Mouse (Mus musculus) kidney, embryonic 14.5 days (tissue): Measurements from ENCODE around the gene Stub1. TPM values are rescaled to one million over a fixed set of nuclear protein-coding genes. Genes with fewer than 3 reads are reported as not detected.

Source experiments
- ATAC-seq: fragments of 200-750 bp; cut with Nextera tagmentation; 2 replicates; pipeline ENCODE4 v1.8.0; 2017; ENCODE audit warnings: moderate number of reproducible peaks, mild to moderate bottlenecking, moderate TSS enrichment, moderate library complexity; ENCODE audit not compliant: low FRiP score, low TSS enrichment
- H3K27ac ChIP-seq: fragments of 300-500 bp; sonication (generic); 2 replicates; pipeline ENCODE4 v1.5.1; 2014; ENCODE audit warnings: low read depth, mild to moderate bottlenecking, low read length, moderate library complexity, mixed read lengths
- H3K27me3 ChIP-seq: fragments of 300-500 bp; sonication (generic); 2 replicates; pipeline ENCODE4 v1.6.1; 2014; ENCODE audit warnings: mild to moderate bottlenecking, low read length; ENCODE audit not compliant: control insufficient read depth, insufficient read depth
- H3K36me3 ChIP-seq: fragments of 300-500 bp; sonication (generic); 2 replicates; pipeline ENCODE4 v1.6.1; 2014; ENCODE audit warnings: low read length, mixed read lengths; ENCODE audit not compliant: control insufficient read depth, insufficient read depth
- H3K4me1 ChIP-seq: fragments of 300-500 bp; sonication (generic); 2 replicates; pipeline ENCODE4 v1.6.1; 2014; ENCODE audit warnings: low read length, mixed read lengths; ENCODE audit not compliant: control insufficient read depth, insufficient read depth
- H3K4me2 ChIP-seq: fragments of 300-500 bp; sonication (generic); replicated peaks from 2 replicates; pipeline ENCODE4 v1.6.1; 2014; ENCODE audit warnings: low read depth, mild to moderate bottlenecking, low read length
- H3K4me3 ChIP-seq: fragments of 300-500 bp; sonication (generic); 2 replicates; pipeline ENCODE4 v1.5.1; 2014; ENCODE audit warnings: mild to moderate bottlenecking, low read length
- H3K9ac ChIP-seq: fragments of 300-500 bp; sonication (generic); 2 replicates; pipeline ENCODE4 v1.6.1; 2014; ENCODE audit warnings: low read depth, mild to moderate bottlenecking, low read length, moderate library complexity
- H3K9me3 ChIP-seq: fragments of 300-500 bp; sonication (generic); 2 replicates; pipeline ENCODE4 v1.6.1; 2016; ENCODE audit warnings: low read length; ENCODE audit not compliant: control insufficient read depth
- WGBS: fragments of 180-500 bp; shearing (Covaris S2); extraction: QIAGEN DNeasy Blood & Tissue Kit; methylation state at CpG from one replicate; pipeline ENCODE4 v1.1.7; 2014; 5-methylcytosine and 5-hydroxymethylcytosine counted together
- polyA plus RNA-seq: library from polyadenylated mRNA; unstranded; fragments of >200 nt; fragmentation: Nextera tagmentation; extraction: Ambion mirVana; gene quantifications from 2 replicates; pipeline ENCODE4 v1.2.1, GENCODE M21; 2014

Stub1 gene
- polyA plus RNA-seq, 1 experiment from 2014 or later, result 350 TPM

DNA sequence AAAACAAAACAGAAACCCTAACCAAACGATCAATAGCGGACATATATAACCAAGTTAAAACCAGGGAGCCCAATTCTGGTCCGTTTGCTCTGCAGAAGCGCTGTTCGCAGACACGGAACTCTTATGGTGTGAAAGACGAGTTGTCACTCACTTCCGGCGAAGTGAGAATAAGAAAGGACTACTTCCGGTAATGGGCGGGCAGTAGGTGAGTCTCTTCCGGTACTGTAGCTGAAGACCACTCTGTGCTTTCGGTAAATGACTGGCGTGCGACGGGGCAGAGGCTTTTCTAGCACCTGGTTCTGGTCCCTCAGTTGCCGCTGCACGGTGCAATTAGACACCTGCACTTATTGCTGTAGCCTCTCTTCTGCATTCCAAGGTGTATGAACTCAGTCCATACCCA is 9.8 kb downstream of the Stub1 start, which contains the start of gene Wdr24:
Wdr24 (plus strand) TSS at position 176 of the 400 bp plus-strand sequence.
- Histone ChIP-seq H3K4me1 (peaks cover 20% of the 10 kb centered on the region), H3K4me2 (peak within 1 kb of the TSS; percentile 98), H3K36me3 (peaks cover 27% of the 10 kb centered on the region), H3K9ac (peak within 1 kb of the TSS; percentile 76), H3K27ac (no peak within 1 kb of the TSS), H3K27me3 (peaks cover 21% of the 10 kb centered on the region), H3K4me3 (peak within 1 kb of the TSS; percentile 79), H3K9me3 (no peaks in the 10 kb centered on the region)
- under 1% methylated on average over 18 of the region's 18 CpGs for WGBS
- ATAC-seq, result peak; percentile 44; the same call in 1 of the 2 replicates

DNA sequence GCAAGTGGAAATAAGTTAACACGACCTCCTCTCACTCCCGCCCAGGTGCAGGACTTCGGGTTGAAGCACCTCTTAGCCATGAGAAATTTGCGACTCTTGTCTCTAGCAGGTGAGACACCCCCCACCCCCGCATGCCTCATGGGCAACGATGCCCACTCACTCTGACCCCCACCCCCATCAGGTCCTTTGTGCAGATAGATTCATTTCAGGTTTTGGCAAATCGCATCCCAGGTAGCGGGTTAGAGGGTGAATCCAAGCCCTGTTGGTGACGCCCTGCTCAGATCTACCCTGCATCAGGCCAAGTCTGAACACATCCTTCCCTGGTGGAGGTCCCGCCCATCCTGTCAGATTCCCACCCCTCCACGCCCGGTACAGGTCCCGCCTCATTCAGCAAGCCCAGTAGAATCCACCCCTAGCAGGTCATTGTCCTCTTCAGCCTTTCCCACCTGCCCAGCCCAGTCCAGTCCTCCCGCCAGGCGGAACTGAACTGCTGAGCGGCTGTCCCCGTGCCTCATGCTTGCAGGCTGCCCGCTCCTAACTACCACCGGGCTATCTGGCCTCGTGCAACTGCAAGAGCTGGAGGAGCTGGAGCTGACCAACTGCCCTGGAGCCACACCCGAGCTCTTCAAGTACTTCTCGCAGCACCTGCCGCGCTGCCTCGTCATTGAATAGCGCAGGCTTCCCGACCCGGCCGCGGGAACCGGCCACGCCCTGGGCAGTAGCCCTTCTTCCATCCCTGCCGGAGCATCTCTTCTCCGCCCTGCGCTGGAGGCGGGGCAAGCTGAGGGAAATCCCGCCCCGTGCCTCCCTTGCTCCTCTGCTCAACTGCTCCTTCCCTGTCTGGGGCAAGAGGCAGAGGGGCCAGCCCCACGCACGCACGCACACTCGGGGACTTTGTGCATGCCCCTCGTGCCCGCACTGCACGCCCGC is 14.1 kb downstream of the Stub1 start:
- no peaks in the 10 kb centered on the region for H3K36me3 ChIP-seq
- ATAC-seq, result no peak
- H3K27me3 ChIP-seq, result peaks cover 34% of the 10 kb centered on the region
- no peak overlapping the region for H3K27ac ChIP-seq
- H3K4me3 ChIP-seq, result peak overlapping the region; percentile 9; the same call in 1 of the 2 replicates
- 6% methylated on average over 46 of the region's 46 CpGs for WGBS
- H3K9ac ChIP-seq, result no peak overlapping the region
- no peaks in the 10 kb centered on the region for H3K9me3 ChIP-seq
- peak overlapping the region; percentile 32 for H3K4me2 ChIP-seq
- H3K4me1 ChIP-seq, result peaks cover 4% of the 10 kb centered on the region

DNA sequence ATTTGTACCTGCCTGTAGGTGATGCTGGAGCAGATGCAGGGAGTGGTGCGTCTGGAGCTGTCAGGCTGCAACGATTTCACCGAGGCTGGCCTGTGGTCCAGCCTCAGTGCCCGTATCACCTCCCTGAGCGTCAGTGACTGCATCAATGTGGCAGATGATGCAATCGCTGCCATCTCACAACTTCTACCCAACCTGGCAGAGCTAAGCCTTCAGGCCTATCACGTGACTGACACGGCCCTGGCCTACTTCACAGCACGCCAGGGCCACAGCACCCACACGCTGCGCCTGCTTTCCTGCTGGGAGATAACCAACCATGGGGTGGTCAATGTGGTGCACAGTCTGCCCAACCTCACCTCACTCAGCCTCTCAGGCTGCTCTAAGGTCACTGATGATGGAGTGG is 15.5 kb downstream of the Stub1 start:
- H3K4me3 ChIP-seq, result no peak overlapping the region
- no peak overlapping the region for H3K9ac ChIP-seq
- no peak for ATAC-seq
- H3K4me2 ChIP-seq, result no peak overlapping the region
- no peaks in the 10 kb centered on the region for H3K9me3 ChIP-seq
- WGBS, result 83% methylated on average over 11 of the region's 11 CpGs
- no peaks in the 10 kb centered on the region for H3K36me3 ChIP-seq
- H3K27ac ChIP-seq, result no peak overlapping the region
- peaks cover 34% of the 10 kb centered on the region for H3K27me3 ChIP-seq
- H3K4me1 ChIP-seq, result 0 out of 2 replicates have a peak, but pooled peaks cover 3% of the 10 kb centered on the region

DNA sequence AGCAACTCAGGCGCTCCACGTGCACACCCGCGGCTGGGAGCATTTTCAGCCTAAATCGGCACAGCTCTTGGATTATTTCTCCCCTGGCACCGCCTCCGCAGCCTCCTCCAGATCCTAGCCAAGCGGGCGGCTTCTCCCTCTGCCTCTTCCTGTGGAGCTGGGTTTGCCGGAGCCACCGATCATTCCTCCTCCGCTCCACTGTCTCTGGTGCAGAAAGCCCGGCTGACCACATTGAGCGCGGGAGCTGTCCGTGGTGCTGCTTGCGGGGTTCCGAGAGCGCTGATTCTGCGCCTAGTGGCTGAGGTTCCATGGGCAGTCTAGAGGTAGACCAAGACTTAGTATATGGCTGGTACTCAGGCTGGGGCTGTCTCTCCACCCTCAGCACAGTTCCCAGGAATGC is 19.7 kb downstream of the Stub1 start:
- Histone ChIP-seq H3K4me3 (no peak overlapping the region), H3K4me1 (peaks cover 12% of the 10 kb centered on the region), H3K4me2 (no peak overlapping the region; the same call in 1 of the 2 replicates), H3K36me3 (no peaks in the 10 kb centered on the region), H3K27me3 (peaks cover 34% of the 10 kb centered on the region), H3K9ac (no peak overlapping the region), H3K9me3 (no peaks in the 10 kb centered on the region), H3K27ac (no peak overlapping the region)
- 1% methylated on average over 20 of the region's 20 CpGs for WGBS
- peak; percentile 41; the same call in 1 of the 2 replicates for ATAC-seq

DNA sequence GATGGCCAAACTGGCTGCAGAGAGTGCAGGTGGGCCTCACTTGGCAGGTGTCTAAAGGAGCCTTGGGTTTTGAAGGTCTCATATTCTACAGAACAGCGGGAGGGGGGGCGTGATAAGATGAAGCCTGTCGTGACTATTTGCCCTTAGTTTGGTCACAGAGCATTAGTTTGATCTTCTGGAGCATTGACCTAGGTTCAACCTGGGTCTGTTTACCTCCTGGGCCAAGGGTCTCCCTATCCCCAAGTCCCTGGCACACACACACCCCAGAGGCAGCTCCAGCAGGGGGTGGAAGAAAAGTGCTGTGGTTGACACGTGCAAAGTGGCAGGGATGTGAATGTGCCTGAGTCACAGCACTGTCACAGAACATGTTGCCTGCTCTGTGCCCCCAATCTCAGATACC is 22.3 kb downstream of the Stub1 start:
- Histone ChIP-seq H3K27me3 (peaks cover 27% of the 10 kb centered on the region), H3K9me3 (no peaks in the 10 kb centered on the region), H3K36me3 (no peaks in the 10 kb centered on the region), H3K27ac (no peak overlapping the region), H3K4me1 (peaks cover 12% of the 10 kb centered on the region), H3K4me3 (no peak overlapping the region), H3K9ac (no peak overlapping the region), H3K4me2 (no peak overlapping the region)
- 71% methylated on average over 4 of the region's 4 CpGs for WGBS
- ATAC-seq, result no peak

DNA sequence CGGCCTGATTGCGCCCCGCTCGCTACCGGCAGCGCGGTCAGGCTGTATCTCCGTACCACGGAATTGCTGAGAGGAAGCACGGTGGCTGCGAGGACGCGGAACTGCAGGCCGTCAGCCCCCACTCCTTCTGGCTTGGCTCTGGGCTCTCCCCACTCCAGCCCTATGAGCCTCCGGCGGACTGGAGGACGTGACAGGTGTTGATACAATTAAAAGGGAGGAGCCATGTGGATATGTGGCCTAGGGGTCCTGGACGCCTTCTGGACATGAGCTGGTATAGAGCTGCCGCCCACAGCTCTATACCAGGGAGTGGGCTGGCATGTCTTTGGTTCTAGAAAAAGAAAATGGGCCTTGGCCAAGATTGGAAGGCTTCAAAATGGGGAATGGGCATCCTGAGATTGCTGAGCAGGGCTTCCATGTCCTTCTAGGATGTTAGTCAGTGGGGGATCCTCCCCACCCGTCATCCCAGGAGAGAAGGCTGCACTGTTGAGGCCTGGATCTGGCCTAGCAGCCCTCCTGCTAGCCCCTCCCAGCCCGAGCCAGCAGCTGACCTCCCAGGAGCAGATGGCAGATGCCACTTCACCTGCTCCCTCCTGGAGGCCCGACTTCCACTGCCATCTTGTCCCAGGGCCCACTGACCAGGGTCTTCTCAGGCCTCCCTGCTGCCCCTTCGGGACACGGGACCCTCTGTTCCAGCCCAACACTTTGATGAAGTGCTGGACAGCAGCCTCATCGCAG is 23.4 kb downstream of the Stub1 start:
- H3K4me2 ChIP-seq, result peak overlapping the region; percentile 99
- peak overlapping the region; percentile 68 for H3K4me3 ChIP-seq
- peak; percentile 41; the same call in 1 of the 2 replicates for ATAC-seq
- WGBS, result 7% methylated on average over 25 of the region's 25 CpGs
- peaks cover 12% of the 10 kb centered on the region for H3K4me1 ChIP-seq
- H3K9ac ChIP-seq, result peak overlapping the region; percentile 63
- H3K36me3 ChIP-seq, result no peaks in the 10 kb centered on the region
- H3K27ac ChIP-seq, result no peak overlapping the region
- H3K9me3 ChIP-seq, result no peaks in the 10 kb centered on the region
- peaks cover 27% of the 10 kb centered on the region for H3K27me3 ChIP-seq

DNA sequence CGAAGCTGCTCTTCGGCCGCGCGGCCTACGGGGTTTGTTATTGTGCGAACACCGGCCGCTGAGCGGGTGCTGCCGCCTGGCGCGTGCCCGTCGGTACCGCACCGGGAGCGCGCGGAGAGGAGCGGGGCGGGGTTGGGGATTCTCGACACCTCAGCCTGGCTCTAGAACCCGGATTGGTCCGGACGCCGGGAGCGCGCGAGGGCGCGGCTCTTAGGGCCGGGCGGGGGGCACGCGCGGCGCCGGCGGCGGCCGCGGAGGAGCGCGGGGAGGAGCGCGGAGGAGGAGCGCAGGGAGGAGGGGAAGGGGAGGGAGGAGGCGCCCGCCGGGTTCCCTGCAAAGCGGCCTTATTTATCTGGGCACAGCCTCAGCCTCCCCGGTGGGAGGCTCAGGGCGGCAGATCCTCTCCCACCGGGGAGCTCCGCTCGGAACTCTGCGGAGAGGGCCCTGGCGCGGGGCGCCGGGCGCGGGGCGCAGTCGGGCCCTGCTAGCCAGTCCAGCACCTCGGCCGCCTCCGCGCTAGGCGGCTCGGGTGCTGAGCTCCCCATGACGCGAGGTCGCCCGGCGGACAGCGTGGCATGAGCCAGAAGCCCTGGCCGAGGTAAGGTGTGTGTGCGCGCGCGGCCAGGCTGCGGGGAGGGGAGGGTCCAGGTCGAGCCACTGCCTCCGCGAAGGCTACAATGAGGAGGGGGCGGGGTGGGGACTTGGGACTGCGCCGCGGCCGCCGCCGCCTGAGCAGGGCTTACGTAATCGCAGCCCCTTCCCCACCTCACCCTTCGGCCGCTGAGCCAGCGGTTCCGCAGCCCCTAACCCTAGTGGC is 24.2 kb downstream of the Stub1 start, which contains the start of gene Fbxl16:
Fbxl16 (plus strand) TSS at position 297 of the 817 bp plus-strand sequence.
- peaks cover 12% of the 10 kb centered on the region for H3K4me1 ChIP-seq
- peak within 1 kb of the TSS; percentile 63 for H3K9ac ChIP-seq
- H3K36me3 ChIP-seq, result no peaks in the 10 kb centered on the region
- H3K27me3 ChIP-seq, result peaks cover 27% of the 10 kb centered on the region
- H3K27ac ChIP-seq, result no peak within 1 kb of the TSS
- WGBS, result under 1% methylated on average over 89 of the region's 100 CpGs
- H3K4me2 ChIP-seq, result peak within 1 kb of the TSS; percentile 99
- ATAC-seq, result peak; percentile 82
- peak within 1 kb of the TSS; percentile 68 for H3K4me3 ChIP-seq
- H3K9me3 ChIP-seq, result no peaks in the 10 kb centered on the region

DNA sequence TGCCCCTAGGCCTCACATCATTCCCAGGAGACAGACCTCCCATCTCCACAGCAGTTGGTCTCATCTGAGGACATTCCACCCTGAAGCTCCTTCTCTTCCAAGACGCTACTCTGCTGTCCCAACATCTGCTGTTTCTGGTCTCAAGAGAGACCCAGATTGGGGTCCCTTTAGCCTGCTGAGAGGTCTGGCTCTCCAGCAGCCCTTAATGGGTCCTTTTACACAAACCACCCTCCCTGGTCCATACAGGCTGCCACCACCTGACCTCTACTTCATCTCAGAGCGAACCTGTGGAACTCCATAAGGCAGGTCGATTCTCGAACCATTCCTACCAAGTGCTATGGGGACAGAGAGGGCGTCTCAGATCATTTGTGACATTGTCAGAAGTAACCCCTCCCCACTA is 25.2 kb downstream of the Stub1 start:
- Histone ChIP-seq H3K36me3 (no peaks in the 10 kb centered on the region), H3K4me2 (no peak overlapping the region), H3K4me1 (peaks cover 8% of the 10 kb centered on the region), H3K27ac (no peak overlapping the region), H3K9ac (no peak overlapping the region), H3K9me3 (no peaks in the 10 kb centered on the region), H3K27me3 (peaks cover 27% of the 10 kb centered on the region), H3K4me3 (no peak overlapping the region; the same call in 1 of the 2 replicates)
- WGBS, result 43% methylated on average over 5 of the region's 5 CpGs
- ATAC-seq, result no peak
